Comparison of ENCODE assay signal across 8 mouse cellular contexts in the genomic region with DNA sequence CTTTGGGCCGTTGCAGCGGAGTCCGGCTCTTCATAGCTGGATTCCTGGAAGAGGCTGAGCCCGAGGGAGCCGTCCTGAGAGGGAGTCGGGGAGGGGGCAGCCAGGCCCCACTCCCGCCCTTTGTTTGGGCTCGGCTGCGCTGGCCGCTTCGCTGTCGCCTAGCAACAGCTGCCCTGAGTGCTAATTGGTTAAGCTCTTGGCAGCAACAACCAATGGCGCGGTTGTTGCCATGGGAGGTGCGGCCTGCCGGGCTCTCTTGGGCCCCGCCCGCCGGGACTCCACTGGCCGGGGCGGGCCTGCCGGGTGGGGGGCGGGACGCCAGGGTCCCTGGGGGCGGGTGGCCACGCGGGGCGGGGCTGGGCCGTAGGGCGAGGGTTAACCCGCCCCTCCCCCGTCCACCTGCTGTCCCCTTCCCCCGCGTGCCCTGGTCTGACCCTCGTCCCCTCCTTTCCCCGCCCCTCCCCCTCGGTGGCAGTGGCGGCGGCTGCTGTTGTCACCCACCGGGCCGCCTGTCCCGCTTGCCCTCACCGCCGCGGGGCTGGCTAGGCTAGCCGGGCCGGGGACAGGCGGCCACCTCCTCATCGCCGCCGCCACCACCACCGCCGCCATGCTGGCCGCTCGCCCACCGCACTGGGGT. TPM values are rescaled to one million over a fixed set of nuclear protein-coding genes. Genes with fewer than 3 reads are reported as not detected.
DNase-seq lines count a peak whose midpoint lies in the region; ATAC-seq lines count a peak whose summit lies in the region.

No protein-coding gene starts in this region.

- under 1% methylated on average over 45 of the region's 56 CpGs for WGBS in intestine, embryonic 14.5 days

- peaks cover 10% of the 10 kb centered on the region for H3K4me1 ChIP-seq in intestine, embryonic 14.5 days (replicated peaks; ENCODE audit: control insufficient read depth, insufficient read depth, low read length)

- H3K27me3 ChIP-seq in intestine, embryonic 14.5 days (replicated peaks; ENCODE audit: control insufficient read depth, insufficient read depth, low read length): no peaks in the 10 kb centered on the region

- H3K36me3 ChIP-seq in intestine, embryonic 14.5 days (ENCODE audit: control insufficient read depth, insufficient read depth, low read length): peaks cover 77% of the 10 kb centered on the region

- H3K9me3 ChIP-seq in intestine, embryonic 14.5 days (ENCODE audit: control insufficient read depth, low read length): no peaks in the 10 kb centered on the region

- peak; percentile 95 for ATAC-seq in intestine, embryonic 14.5 days (replicated peaks; ENCODE audit: low FRiP score, low TSS enrichment, low read depth)

- DNase-seq in adrenal gland, adult 18-20 months (ENCODE audit: low spot score in 2 of 2): peak; percentile 81 to 85
- peak; percentile 99 for DNase-seq in embryo, embryonic 11 days
- peak; percentile 96 for DNase-seq in gastrocnemius, postnatal 25 days
- no peak for DNase-seq in intestine, embryonic 14.5 days (ENCODE audit: low spot score)
- peak; percentile 96 to 97 for DNase-seq in left cerebral cortex, postnatal 14 days (ENCODE audit: low spot score in 2 of 2)
- DNase-seq in mesoderm, embryonic 11.5 days (ENCODE audit: low read depth, low spot score): peak; percentile 96
- peak; percentile 93 to 95 for DNase-seq in right cerebral cortex, postnatal 36 days (ENCODE audit: low spot score in 2 of 2)
- DNase-seq in yolk sac, embryonic 10.5 days (ENCODE audit: low spot score): peak; percentile 95

- intact Hi-C loops in left cerebral cortex, postnatal 14 days (cut with DNase I): no loop called here

- peak overlapping the region; percentile 94 for H3K27ac ChIP-seq in intestine, embryonic 14.5 days (ENCODE audit: low read depth)

- peak overlapping the region; percentile 99 for H3K4me3 ChIP-seq in intestine, embryonic 14.5 days (ENCODE audit: low read depth, low read length)

- H3K4me2 ChIP-seq in intestine, embryonic 14.5 days (ENCODE audit: low read length): peak overlapping the region; percentile 83

- H3K9ac ChIP-seq in intestine, embryonic 14.5 days (ENCODE audit: low read length): peak overlapping the region; percentile 92

RNA-seq across cellular contexts. Expression of a gene that starts 0.6 kb away (rescaled TPM):
- 10 to 100 TPM; 21.3 to 22.9 TPM for total RNA-seq in adrenal gland, adult 18-20 months (2021)
- 10 to 100 TPM; 91.6 to 95.8 TPM for total RNA-seq in gastrocnemius, postnatal 25 days (2021)
- 10.0 and 11.9 TPM in 2 replicates for polyA plus RNA-seq in intestine, embryonic 14.5 days (2014; fragmentation: Nextera tagmentation; extraction: Ambion mirVana)
- 10 to 100 TPM; 40.5 to 42.3 TPM for total RNA-seq in left cerebral cortex, postnatal 14 days (2021)

RNA-seq across cellular contexts. Expression of a gene that starts 10.3 kb away (rescaled TPM):
- total RNA-seq in adrenal gland, adult 18-20 months (2021): 100 to 1,000 TPM in 1 of 2 experiments, 10 to 100 TPM in 1; 98.0 to 114 TPM
- total RNA-seq in gastrocnemius, postnatal 25 days (2021): 10 to 100 TPM; 21.8 to 24.3 TPM
- 47.6 and 52.5 TPM in 2 replicates for polyA plus RNA-seq in intestine, embryonic 14.5 days (2014; fragmentation: Nextera tagmentation; extraction: Ambion mirVana)
- total RNA-seq in left cerebral cortex, postnatal 14 days (2021): 10 to 100 TPM; 62.5 to 63.5 TPM

RNA-seq across cellular contexts. Expression of a gene that starts 50.6 kb away (rescaled TPM):
- total RNA-seq in adrenal gland, adult 18-20 months (2021): not detected
- total RNA-seq in gastrocnemius, postnatal 25 days (2021): not detected
- not detected in 2 replicates for polyA plus RNA-seq in intestine, embryonic 14.5 days (2014; fragmentation: Nextera tagmentation; extraction: Ambion mirVana)
- total RNA-seq in left cerebral cortex, postnatal 14 days (2021): not detected
